Mouse (Mus musculus): ENCODE measurements around the gene Lats1.

DNA sequence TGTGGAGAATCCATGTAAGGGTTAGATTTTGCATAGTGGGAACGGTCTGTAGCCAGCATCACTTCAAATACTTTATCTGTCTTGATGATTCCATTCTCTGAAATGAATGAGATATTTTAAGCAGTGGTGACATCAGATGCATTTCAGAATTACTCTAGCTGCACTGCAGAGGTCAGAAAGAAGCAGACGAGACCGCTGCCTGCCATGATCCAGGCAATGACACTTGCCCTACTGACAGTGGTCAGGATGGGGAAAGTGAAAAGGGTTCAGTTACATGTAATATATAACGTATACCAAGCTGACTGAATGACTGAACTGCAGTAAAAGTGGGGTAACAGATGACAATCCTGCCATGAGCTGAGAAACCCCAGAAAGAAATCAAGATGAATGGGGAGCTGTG lies 32.0 kb upstream of the Lats1 start:
- TF ChIP-seq CTCF (conservative IDR thresholded peaks at IDR 0.05; ENCODE audit: insufficient read depth, insufficient read length, low read depth, low read length), result no peak
- TF ChIP-seq POLR2A (IDR thresholded peaks at IDR 0.05; ENCODE audit: low read depth, low read length), result no peak
